Mouse (Mus musculus): ENCODE data around the gene Ints1. TPM values are rescaled to one million over a fixed set of nuclear protein-coding genes. Genes with fewer than 3 reads are reported as not detected.

The Ints1 gene
- polyA plus RNA-seq (2017; shearing (Covaris generic)): 44.8 TPM

GRCm38 (mm10) chr5:139775216-139775926 is at the start of gene Ints1:
Gene Ints1, minus strand, starts transcription at chr5:139775674.

GRCm38 (mm10) chr5:139819538-139820181 is 44.2 kb upstream of the Ints1 start, which contains the start of gene Tmem184a:
Gene Tmem184a, minus strand, starts transcription at chr5:139819917.

GRCm38 (mm10) chr5:139791227-139792158 is 16.0 kb upstream of the Ints1 start, which contains the start of gene Mafk:
Gene Mafk, plus strand, starts transcription at chr5:139791513.

GRCm38 (mm10) chr5:139735677-139736503 is 39.6 kb downstream of the Ints1 start, which contains the start of gene Micall2:
Gene Micall2, minus strand, starts transcription at chr5:139736336.

Other genes with a start within 250 kb of the Ints1 start
- not detected for gene Uncx, start 232.2 kb downstream of the Ints1 start, polyA plus RNA-seq (2017; shearing (Covaris generic))
- not detected for gene Micall2, start 39.3 kb downstream of the Ints1 start, polyA plus RNA-seq (2017; shearing (Covaris generic))
- 102 TPM for gene Mafk, start 15.8 kb upstream of the Ints1 start, polyA plus RNA-seq (2017; shearing (Covaris generic))
- not detected for gene Tmem184a, start 44.2 kb upstream of the Ints1 start, polyA plus RNA-seq (2017; shearing (Covaris generic))
- gene Gm26938, start 50.7 kb upstream of the Ints1 start, polyA plus RNA-seq (2017; shearing (Covaris generic)): not detected
- gene Psmg3, start 51.2 kb upstream of the Ints1 start, polyA plus RNA-seq (2017; shearing (Covaris generic)): 14.9 TPM
- gene Elfn1, start 132.3 kb upstream of the Ints1 start, polyA plus RNA-seq (2017; shearing (Covaris generic)): not detected

Data from effector memory CD4-positive, alpha-beta T cell, adult 5 months (primary cell).